Mouse (Mus musculus): ENCODE measurements around the gene Gm6904. TPM values are rescaled to one million over a fixed set of nuclear protein-coding genes. Genes with fewer than 3 reads are reported as not detected.

Gm6904 gene
- polyA plus RNA-seq, 1 experiment from 2014 or later, result not detected

GRCm38 (mm10) chr14:59209816-59210215 is 50.2 kb downstream of the Gm6904 start:
- Histone ChIP-seq H3K27me3 (no peaks in the 10 kb centered on the region), H3K36me3 (0 out of 2 replicates have a peak, but pooled peaks cover 6% of the 10 kb centered on the region), H3K4me1 (peaks cover 12% of the 10 kb centered on the region), H3K27ac (replicated peaks) (no peak overlapping the region), H3K9me3 (replicated peaks) (no peaks in the 10 kb centered on the region), H3K4me2 (replicated peaks) (no peak overlapping the region), H3K9ac (no peak overlapping the region), H3K4me3 (replicated peaks) (no peak overlapping the region)
- ATAC-seq (ENCODE audit: insufficient number of reproducible peaks, low FRiP score, low TSS enrichment, low read depth), result no peak
- 90% methylated on average over 2 of the region's 2 CpGs for WGBS

- no peak overlapping the region for H3K27ac ChIP-seq (replicated peaks)
- H3K4me2 ChIP-seq (replicated peaks), result no peak overlapping the region
- H3K4me1 ChIP-seq, result peaks cover 16% of the 10 kb centered on the region
- ATAC-seq (ENCODE audit: insufficient number of reproducible peaks, low FRiP score, low TSS enrichment, low read depth), result no peak
- no peaks in the 10 kb centered on the region for H3K9me3 ChIP-seq (replicated peaks)
- H3K4me3 ChIP-seq (replicated peaks), result no peak overlapping the region
- no peaks in the 10 kb centered on the region for H3K27me3 ChIP-seq
- 68% methylated on average over 7 of the region's 7 CpGs for WGBS
- H3K36me3 ChIP-seq, result 0 out of 2 replicates have a peak, but pooled peaks cover 2% of the 10 kb centered on the region
- no peak overlapping the region for H3K9ac ChIP-seq
Measured at GRCm38 (mm10) chr14:59209003-59209402, 51.0 kb downstream of the Gm6904 start.

GRCm38 (mm10) chr14:59205976-59206583 is 53.9 kb downstream of the Gm6904 start:
- H3K27ac ChIP-seq (replicated peaks), result no peak overlapping the region
- ATAC-seq (ENCODE audit: insufficient number of reproducible peaks, low FRiP score, low TSS enrichment, low read depth), result no peak
- peaks cover 24% of the 10 kb centered on the region for H3K4me1 ChIP-seq
- H3K4me2 ChIP-seq (replicated peaks), result no peak overlapping the region
- H3K9ac ChIP-seq, result no peak overlapping the region
- 66% methylated on average over 10 of the region's 10 CpGs for WGBS
- no peaks in the 10 kb centered on the region for H3K9me3 ChIP-seq (replicated peaks)
- no peak overlapping the region for H3K4me3 ChIP-seq (replicated peaks)
- H3K27me3 ChIP-seq, result no peaks in the 10 kb centered on the region
- no peaks in the 10 kb centered on the region for H3K36me3 ChIP-seq

- no peak overlapping the region for H3K9ac ChIP-seq
- no peaks in the 10 kb centered on the region for H3K9me3 ChIP-seq (replicated peaks)
- no peak overlapping the region for H3K4me2 ChIP-seq (replicated peaks)
- no peaks in the 10 kb centered on the region for H3K36me3 ChIP-seq
- no peak overlapping the region for H3K4me3 ChIP-seq (replicated peaks)
- no peak overlapping the region for H3K27ac ChIP-seq (replicated peaks)
- 22% methylated on average over 7 of the region's 7 CpGs for WGBS
- ATAC-seq (ENCODE audit: insufficient number of reproducible peaks, low FRiP score, low TSS enrichment, low read depth), result no peak
- H3K4me1 ChIP-seq, result peaks cover 24% of the 10 kb centered on the region
- H3K27me3 ChIP-seq, result no peaks in the 10 kb centered on the region
Measured at GRCm38 (mm10) chr14:59205461-59205860, 54.6 kb downstream of the Gm6904 start.

GRCm38 (mm10) chr14:59201604-59202215 is 58.3 kb downstream of the Gm6904 start:
- under 1% methylated on average over 21 of the region's 21 CpGs for WGBS
- peak overlapping the region; percentile 90 for H3K4me3 ChIP-seq (replicated peaks)
- H3K9ac ChIP-seq, result peak overlapping the region; percentile 95
- no peaks in the 10 kb centered on the region for H3K36me3 ChIP-seq
- H3K27me3 ChIP-seq, result no peaks in the 10 kb centered on the region
- peak overlapping the region; percentile 86 for H3K4me2 ChIP-seq (replicated peaks)
- ATAC-seq (ENCODE audit: insufficient number of reproducible peaks, low FRiP score, low TSS enrichment, low read depth), result no peak
- H3K9me3 ChIP-seq (replicated peaks), result no peaks in the 10 kb centered on the region
- H3K27ac ChIP-seq (replicated peaks), result peak overlapping the region; percentile 97
- H3K4me1 ChIP-seq, result peaks cover 24% of the 10 kb centered on the region

GRCm38 (mm10) chr14:59200711-59201603 is 59.1 kb downstream of the Gm6904 start, which contains the start of gene Rcbtb1:
TSS of gene Rcbtb1 (plus strand) at chr14:59201209.
- H3K27ac ChIP-seq (replicated peaks), result peak within 1 kb of the TSS; percentile 97
- peak; percentile 92 for ATAC-seq (ENCODE audit: insufficient number of reproducible peaks, low FRiP score, low TSS enrichment, low read depth)
- no peaks in the 10 kb centered on the region for H3K9me3 ChIP-seq (replicated peaks)
- H3K4me3 ChIP-seq (replicated peaks), result peak within 1 kb of the TSS; percentile 90
- H3K27me3 ChIP-seq, result no peaks in the 10 kb centered on the region
- WGBS, result 0% methylated on average over 94 of the region's 96 CpGs
- peaks cover 20% of the 10 kb centered on the region for H3K4me1 ChIP-seq
- H3K36me3 ChIP-seq, result no peaks in the 10 kb centered on the region
- H3K4me2 ChIP-seq (replicated peaks), result peak within 1 kb of the TSS; percentile 86
- peak within 1 kb of the TSS; percentile 95 for H3K9ac ChIP-seq

Other genes starting within 250 kb of the Gm6904 start
- not detected in 2 replicates for gene 1700129C05Rik, start 117.3 kb downstream of the Gm6904 start, polyA plus RNA-seq (2015; fragmentation: Nextera tagmentation; extraction: Ambion mirVana)
- gene Gm5142, start 81.5 kb downstream of the Gm6904 start, polyA plus RNA-seq (2015; fragmentation: Nextera tagmentation; extraction: Ambion mirVana), result not detected in 2 replicates
- 44.5 and 48.3 TPM in 2 replicates for gene Rcbtb1, start 59.0 kb downstream of the Gm6904 start, polyA plus RNA-seq (2015; fragmentation: Nextera tagmentation; extraction: Ambion mirVana)
- not detected in 2 replicates for gene Phf11a, start 37.3 kb upstream of the Gm6904 start, polyA plus RNA-seq (2015; fragmentation: Nextera tagmentation; extraction: Ambion mirVana)
- gene Phf11b, start 81.1 kb upstream of the Gm6904 start, polyA plus RNA-seq (2015; fragmentation: Nextera tagmentation; extraction: Ambion mirVana), result 0.85 and 1.1 TPM in 2 replicates
- 1.9 and 2.0 TPM in 2 replicates for gene Phf11d, start 105.3 kb upstream of the Gm6904 start, polyA plus RNA-seq (2015; fragmentation: Nextera tagmentation; extraction: Ambion mirVana)
- 0.46 and 0.51 TPM in 2 replicates for gene Phf11c, start 135.2 kb upstream of the Gm6904 start, polyA plus RNA-seq (2015; fragmentation: Nextera tagmentation; extraction: Ambion mirVana)
- 9.2 and 10.0 TPM in 2 replicates for gene Setdb2, start 180.7 kb upstream of the Gm6904 start, polyA plus RNA-seq (2015; fragmentation: Nextera tagmentation; extraction: Ambion mirVana)
- 34.9 and 39.8 TPM in 2 replicates for gene Cab39l, start 180.8 kb upstream of the Gm6904 start, polyA plus RNA-seq (2015; fragmentation: Nextera tagmentation; extraction: Ambion mirVana)